Mouse (Mus musculus): ENCODE data around the gene Amz1.
A peak's percentile ranks its signal among the peaks of the same experiment; 100 is the strongest.

Gene Amz1

GRCm38 (mm10) chr5:140726062-140726839 lies 2.3 kb downstream of the Amz1 start:
- DNase-seq (ENCODE audit: low spot score) = no peak

GRCm38 (mm10) chr5:140726946-140727740 lies 3.2 kb downstream of the Amz1 start:
- DNase-seq (ENCODE audit: low spot score) = no peak

- no peak for DNase-seq (ENCODE audit: low spot score)
Measured at GRCm38 (mm10) chr5:140731040-140731797, 7.3 kb downstream of the Amz1 start.

- peak; percentile 37 for DNase-seq (ENCODE audit: low spot score)
Measured at GRCm38 (mm10) chr5:140732195-140732594, 8.3 kb downstream of the Amz1 start.

- no peak for DNase-seq (ENCODE audit: low spot score)
Measured at GRCm38 (mm10) chr5:140733336-140733735, 9.4 kb downstream of the Amz1 start.

GRCm38 (mm10) chr5:140735297-140735696 lies 11.4 kb downstream of the Amz1 start:
- DNase-seq (ENCODE audit: low spot score) = no peak

- no peak for DNase-seq (ENCODE audit: low spot score)
Measured at GRCm38 (mm10) chr5:140736166-140736565, 12.2 kb downstream of the Amz1 start.

GRCm38 (mm10) chr5:140739813-140740212 lies 15.9 kb downstream of the Amz1 start:
- DNase-seq (ENCODE audit: low spot score) = no peak

GRCm38 (mm10) chr5:140741040-140741439 lies 17.1 kb downstream of the Amz1 start:
- DNase-seq (ENCODE audit: low spot score) = no peak

- DNase-seq (ENCODE audit: low spot score) = peak; percentile 26
Measured at GRCm38 (mm10) chr5:140741877-140742276, 17.9 kb downstream of the Amz1 start.

- no peak for DNase-seq (ENCODE audit: low spot score)
Measured at GRCm38 (mm10) chr5:140743706-140744131, 19.8 kb downstream of the Amz1 start.

GRCm38 (mm10) chr5:140748425-140748824 lies 24.5 kb downstream of the Amz1 start:
- DNase-seq (ENCODE audit: low spot score) = no peak

- peak; percentile 69 for DNase-seq (ENCODE audit: low spot score)
Measured at GRCm38 (mm10) chr5:140749062-140749875, 25.3 kb downstream of the Amz1 start.

GRCm38 (mm10) chr5:140750925-140751324 lies 27.0 kb downstream of the Amz1 start:
- no peak for DNase-seq (ENCODE audit: low spot score)

- no peak for DNase-seq (ENCODE audit: low spot score)
Measured at GRCm38 (mm10) chr5:140752041-140752440, 28.1 kb downstream of the Amz1 start.

- DNase-seq (ENCODE audit: low spot score) = no peak
Measured at GRCm38 (mm10) chr5:140752639-140753038, 28.7 kb downstream of the Amz1 start.

GRCm38 (mm10) chr5:140753223-140753622 lies 29.3 kb downstream of the Amz1 start:
- DNase-seq (ENCODE audit: low spot score) = no peak

- no peak for DNase-seq (ENCODE audit: low spot score)
Measured at GRCm38 (mm10) chr5:140758864-140759263, 34.9 kb downstream of the Amz1 start.

- no peak for DNase-seq (ENCODE audit: low spot score)
Measured at GRCm38 (mm10) chr5:140762540-140762939, 38.6 kb downstream of the Amz1 start.

GRCm38 (mm10) chr5:140764921-140765613 lies 41.1 kb downstream of the Amz1 start:
- DNase-seq (ENCODE audit: low spot score) = no peak

GRCm38 (mm10) chr5:140766566-140766965 lies 42.6 kb downstream of the Amz1 start:
- DNase-seq (ENCODE audit: low spot score) = no peak
